Mouse (Mus musculus) myocyte (in vitro differentiated cells): Measurements from ENCODE around the gene Auh.

ENCODE experiments used
- CEBPB ChIP-seq: IDR thresholded peaks from 2 replicates; pipeline ENCODE4 v1.6.1; 2011; ENCODE audit warnings: mild to moderate bottlenecking, moderate library complexity; ENCODE audit not compliant: poor library complexity, insufficient read depth, severe bottlenecking
- E2F4 ChIP-seq: IDR thresholded peaks from one replicate; pipeline ENCODE4 v1.6.1; 2011; ENCODE audit warnings: mild to moderate bottlenecking, control low read depth, moderate library complexity; ENCODE audit not compliant: insufficient read depth
- MAX ChIP-seq: IDR thresholded peaks from one replicate; pipeline ENCODE4 v1.6.1; 2011; ENCODE audit warnings: low read depth, mild to moderate bottlenecking, control low read depth
- MYOD1 ChIP-seq, 3 experiments: IDR thresholded peaks; one replicate each; pipeline ENCODE4 v1.6.1; 2011; ENCODE audit warnings: control low read depth in 2 of 3, low read depth in 2 of 3, mild to moderate bottlenecking in 2 of 3, moderate library complexity in 1 of 3; ENCODE audit not compliant: insufficient read length in 2 of 3, control insufficient read depth in 1 of 3
- MYOG ChIP-seq, 3 experiments: IDR thresholded peaks; one replicate each; pipeline ENCODE4 v1.6.1; 2011; ENCODE audit warnings: control low read depth in 2 of 3, low read depth in 2 of 3, mild to moderate bottlenecking in 2 of 3; ENCODE audit not compliant: insufficient read length in 2 of 3, control insufficient read depth in 1 of 3, insufficient read depth in 1 of 3
- POLR2A ChIP-seq: IDR thresholded peaks from one replicate; pipeline ENCODE4 v1.6.1; 2011; ENCODE audit warnings: low read depth, mild to moderate bottlenecking, control low read depth, moderate library complexity; ENCODE audit not compliant: insufficient read length
- POLR2AphosphoS2 ChIP-seq: IDR thresholded peaks from one replicate; pipeline ENCODE4 v1.6.1; 2011; ENCODE audit warnings: low read depth, control low read depth; ENCODE audit not compliant: insufficient read length
- REST ChIP-seq: IDR thresholded peaks from one replicate; pipeline ENCODE4 v1.6.1; 2011; ENCODE audit warnings: mild to moderate bottlenecking, control low read depth, moderate library complexity; ENCODE audit not compliant: insufficient read depth, insufficient read length
- SRF ChIP-seq: IDR thresholded peaks from one replicate; pipeline ENCODE4 v1.6.1; 2011; ENCODE audit warnings: low read depth; ENCODE audit not compliant: control insufficient read depth, insufficient read length
- TCF12 ChIP-seq: IDR thresholded peaks from one replicate; pipeline ENCODE4 v1.6.1; 2011; ENCODE audit warnings: mild to moderate bottlenecking, control low read depth; ENCODE audit not compliant: poor library complexity, insufficient read depth, severe bottlenecking
- TCF3 ChIP-seq: IDR thresholded peaks from one replicate; pipeline ENCODE4 v1.6.1; 2011; ENCODE audit warnings: low read depth, control low read depth; ENCODE audit not compliant: insufficient read length
- USF1 ChIP-seq: IDR thresholded peaks from one replicate; pipeline ENCODE4 v1.6.1; 2011; ENCODE audit warnings: low read depth, mild to moderate bottlenecking, control low read depth, moderate library complexity

- TF ChIP-seq SRF (no peak), TCF3 (no peak), POLR2A (no peak), MAX (no peak), USF1 (no peak), E2F4 (no peak), CEBPB (no peak), TCF12 (no peak), MYOG (IDR thresholded peaks at IDR 0.05; ENCODE audit: control insufficient read depth in 1 of 3, insufficient read depth in 1 of 3, insufficient read length in 2 of 3, low read depth in 2 of 3) (no peak), MYOD1 (IDR thresholded peaks at IDR 0.05; ENCODE audit: control insufficient read depth in 1 of 3, insufficient read length in 2 of 3, low read depth in 2 of 3) (no peak), POLR2AphosphoS2 (no peak), REST (no peak)
Observed at GRCm38 (mm10) chr13:52913926-52914325, 15.6 kb downstream of the Auh start.
